ENCODE assay signal across 11 mouse cellular contexts in the genomic region with DNA sequence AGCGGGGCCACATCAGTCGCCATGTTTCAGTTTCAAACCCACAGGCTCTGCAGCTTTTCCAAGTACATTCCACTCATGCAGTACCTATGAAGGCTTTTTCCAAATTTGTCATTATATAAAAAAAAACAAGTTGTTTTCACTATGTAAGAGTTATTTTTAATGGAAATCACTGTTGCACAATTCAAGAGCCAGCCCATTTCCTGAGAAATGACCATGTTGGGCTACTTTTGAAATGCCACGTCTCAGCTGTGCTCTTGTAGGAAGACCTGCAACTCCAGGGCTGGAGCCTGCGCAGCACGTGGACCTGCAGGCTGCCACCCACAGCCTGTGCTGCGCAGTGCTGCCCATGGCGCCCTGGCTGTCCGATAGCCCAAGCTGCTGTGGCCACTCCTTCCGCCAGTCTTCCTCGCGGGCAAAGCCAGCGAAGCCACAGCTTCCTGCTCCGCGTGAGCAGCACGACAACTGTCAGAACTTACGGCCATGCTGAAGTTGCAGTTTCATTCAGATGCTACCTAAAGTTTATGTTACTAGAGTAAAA. TPM values are rescaled to one million over a fixed set of nuclear protein-coding genes. Genes with fewer than 3 reads are reported as not detected.
DNase-seq lines count a peak whose midpoint lies in the region; ATAC-seq and TF ChIP-seq lines count a peak whose summit lies in the region.
"Had no signal": no experiment of that assay in that cellular context is flagged by ENCODE, and none has a peak within 500 bp of the region (broad histone marks: within the 10 kb centered on the region; RNA-seq: fewer than 3 reads in every experiment).

No protein-coding gene starts in this region.

- peak; percentile 75 for DNase-seq in lung, embryonic 14.5 days
- no peak for DNase-seq in urinary bladder, postnatal 14 days (ENCODE audit: low spot score)
- no peak for DNase-seq in thymus, postnatal 36 days
- DNase-seq in right cerebral cortex, postnatal 4 days = no peak
- DNase-seq: right cerebral cortex, adult 18-20 months had no signal

- H3K36me3 ChIP-seq in lung, embryonic 14.5 days (ENCODE audit: insufficient read depth) = peaks cover 89% of the 10 kb centered on the region

- no peak overlapping the region; the same call in 1 of the 2 replicates for H3K4me3 ChIP-seq in bone marrow macrophage, adult 2 months (ENCODE audit: insufficient read depth, low read length)
- H3K4me3 ChIP-seq in lung, embryonic 14.5 days (ENCODE audit: low read depth, low read length) = no peak overlapping the region
- H3K4me3 ChIP-seq: erythroblast, embryonic 14.5 days; midbrain, embryonic 12.5 days had no signal

- peak; percentile 69 to 84 for ATAC-seq in hematopoietic stem cell, adult 5-6 weeks (replicated peaks in 1 of 2; ENCODE audit: insufficient read depth in 1 of 2, low FRiP score in 2 of 2, low TSS enrichment in 1 of 2, low read depth in 1 of 2, poor library complexity in 2 of 2, severe bottlenecking in 2 of 2)
- ATAC-seq in lung, embryonic 14.5 days (ENCODE audit: insufficient read depth) = peak; percentile 48
- peak; percentile 92 for ATAC-seq in megakaryocyte progenitor cell, adult 5-6 weeks (replicated peaks; ENCODE audit: poor library complexity)

- WGBS in lung, embryonic 14.5 days = 54% methylated on average over 16 of the region's 16 CpGs

- H3K9ac ChIP-seq in lung, embryonic 14.5 days = no peak overlapping the region
- H3K9ac ChIP-seq: midbrain, embryonic 12.5 days had no signal

- H3K4me2 ChIP-seq in lung, embryonic 14.5 days = peak overlapping the region; percentile 35
- H3K4me2 ChIP-seq: midbrain, embryonic 12.5 days had no signal

- peak overlapping the region; percentile 82 for H3K27ac ChIP-seq in bone marrow macrophage, adult 2 months (ENCODE audit: insufficient read depth, low read depth, low read length)
- H3K27ac ChIP-seq in lung, embryonic 14.5 days (ENCODE audit: low read depth) = peak overlapping the region; percentile 90
- H3K27ac ChIP-seq: midbrain, embryonic 12.5 days had no signal

- H3K9me3 ChIP-seq in lung, embryonic 14.5 days (ENCODE audit: low read depth, low read length) = no peaks in the 10 kb centered on the region
- H3K9me3 ChIP-seq: midbrain, embryonic 12.5 days had no signal

- H3K4me1 ChIP-seq in bone marrow macrophage, adult 2 months (ENCODE audit: control insufficient read depth, insufficient read depth, low read length) = peaks cover 22% of the 10 kb centered on the region
- H3K4me1 ChIP-seq in lung, embryonic 14.5 days (ENCODE audit: insufficient read depth) = 0 out of 2 replicates have a peak, but pooled peaks cover 5% of the 10 kb centered on the region
- H3K4me1 ChIP-seq: midbrain, embryonic 12.5 days had no signal

- H3K27me3 ChIP-seq in lung, embryonic 14.5 days (ENCODE audit: insufficient read depth, low read length) = no peaks in the 10 kb centered on the region
- H3K27me3 ChIP-seq: midbrain, embryonic 12.5 days had no signal

- no peak for TF ChIP-seq POLR2A in bone marrow macrophage, adult 2 months (IDR thresholded peaks at IDR 0.05; ENCODE audit: borderline replicate concordance, low read depth, low read length)

- TF ChIP-seq CTCF in bone marrow macrophage, adult 2 months (IDR thresholded peaks at IDR 0.05; ENCODE audit: low read depth, low read length) = no peak
- TF ChIP-seq CTCF in lung, embryonic 14.5 days (IDR thresholded peaks at IDR 0.05; ENCODE audit: low read depth) = 0 out of 2 replicates have a peak, but pooled peaks have one; percentile 8

RNA-seq across cellular contexts. Expression of a gene that starts 12.2 kb away (rescaled TPM):
- 8.9 and 9.0 TPM in 2 replicates for polyA plus RNA-seq in bone marrow macrophage, adult 2 months (2012; ENCODE audit: insufficient read depth, insufficient read length, missing spikeins)
- total RNA-seq in hematopoietic stem cell, adult 5-6 weeks (2017) = 4.7 and 4.9 TPM in 2 replicates
- 30.0 and 30.8 TPM in 2 replicates for polyA plus RNA-seq in lung, embryonic 14.5 days (2014; fragmentation: Nextera tagmentation; extraction: Ambion mirVana)
- 7.9 and 8.7 TPM in 2 replicates for total RNA-seq in megakaryocyte progenitor cell, adult 5-6 weeks (2015)
- total RNA-seq in megakaryocyte progenitor cell, adult 5-6 weeks (2017) = 5.1 and 7.4 TPM in 2 replicates

RNA-seq across cellular contexts. Expression of a gene that starts 12.2 kb away (rescaled TPM):
- 0.20 and 0.27 TPM in 2 replicates for polyA plus RNA-seq in bone marrow macrophage, adult 2 months (2012; ENCODE audit: insufficient read depth, insufficient read length, missing spikeins)
- 0.10 and 1.2 TPM in 2 replicates for total RNA-seq in hematopoietic stem cell, adult 5-6 weeks (2017)
- polyA plus RNA-seq in lung, embryonic 14.5 days (2014; fragmentation: Nextera tagmentation; extraction: Ambion mirVana) = 0.16 and 0.28 TPM in 2 replicates
- 2.3 and 2.4 TPM in 2 replicates for total RNA-seq in megakaryocyte progenitor cell, adult 5-6 weeks (2015)
- 3.4 and 5.7 TPM in 2 replicates for total RNA-seq in megakaryocyte progenitor cell, adult 5-6 weeks (2017)
- total RNA-seq: heart, postnatal 36 days had no signal
- polyA plus RNA-seq: erythroblast, embryonic 14.5 days had no signal

RNA-seq across cellular contexts. Expression of a gene that starts 30.5 kb away (rescaled TPM):
- 49.1 and 55.0 TPM in 2 replicates for polyA plus RNA-seq in bone marrow macrophage, adult 2 months (2012; ENCODE audit: insufficient read depth, insufficient read length, missing spikeins)
- total RNA-seq in hematopoietic stem cell, adult 5-6 weeks (2017) = 48.0 and 55.6 TPM in 2 replicates
- 50.9 and 51.1 TPM in 2 replicates for polyA plus RNA-seq in lung, embryonic 14.5 days (2014; fragmentation: Nextera tagmentation; extraction: Ambion mirVana)
- 57.6 and 75.4 TPM in 2 replicates for total RNA-seq in megakaryocyte progenitor cell, adult 5-6 weeks (2015)
- total RNA-seq in megakaryocyte progenitor cell, adult 5-6 weeks (2017) = 49.1 and 58.6 TPM in 2 replicates

RNA-seq across cellular contexts. Expression of a gene that starts 59.3 kb away (rescaled TPM):
- 3.0 and 4.1 TPM in 2 replicates for polyA plus RNA-seq in bone marrow macrophage, adult 2 months (2012; ENCODE audit: insufficient read depth, insufficient read length, missing spikeins)
- total RNA-seq in hematopoietic stem cell, adult 5-6 weeks (2017) = 51.6 and 85.3 TPM in 2 replicates
- polyA plus RNA-seq in lung, embryonic 14.5 days (2014; fragmentation: Nextera tagmentation; extraction: Ambion mirVana) = 2.2 and 2.7 TPM in 2 replicates
- total RNA-seq in megakaryocyte progenitor cell, adult 5-6 weeks (2015) = 9.0 and 12.3 TPM in 2 replicates
- total RNA-seq in megakaryocyte progenitor cell, adult 5-6 weeks (2017) = 13.3 and 18.9 TPM in 2 replicates
